8 mouse cellular contexts compared by ENCODE assay signal in genomic region chr2:50295562-50295961, GRCm38 (mm10). TPM values are rescaled to one million over a fixed set of nuclear protein-coding genes. Genes with fewer than 3 reads are reported as not detected.
DNase-seq lines count a peak whose midpoint lies in the region; ATAC-seq and TF ChIP-seq lines count a peak whose summit lies in the region.

No protein-coding gene starts in this region.

- H3K9ac ChIP-seq in heart, embryonic 12.5 days: peak overlapping the region; percentile 61
- H3K9ac ChIP-seq in CH12.LX (ENCODE audit: insufficient read depth, low read depth): peak overlapping the region; percentile 94
- H3K9ac ChIP-seq in forebrain, embryonic 13.5 days: peak overlapping the region; percentile 94
- H3K9ac ChIP-seq in liver, embryonic 16.5 days (ENCODE audit: low read depth, low read length): peak overlapping the region; percentile 92

- peak overlapping the region; percentile 12; the same call in 1 of the 2 replicates for H3K27ac ChIP-seq in heart, embryonic 12.5 days (ENCODE audit: poor library complexity, severe bottlenecking)
- H3K27ac ChIP-seq in CH12.LX (ENCODE audit: insufficient read depth, low read depth): no peak overlapping the region
- H3K27ac ChIP-seq in forebrain, embryonic 13.5 days: no peak overlapping the region
- no peak overlapping the region for H3K27ac ChIP-seq in liver, embryonic 16.5 days (ENCODE audit: low read length)

- peaks cover 9% of the 10 kb centered on the region for H3K36me3 ChIP-seq in heart, embryonic 12.5 days
- H3K36me3 ChIP-seq in CH12.LX (replicated peaks in 1 of 2; ENCODE audit: control insufficient read depth in 1 of 2, insufficient read depth in 1 of 2, low read length in 1 of 2): peaks cover 5 to 15% of the 10 kb centered on the region in 2 experiments
- peaks cover 7% of the 10 kb centered on the region for H3K36me3 ChIP-seq in forebrain, embryonic 13.5 days (ENCODE audit: poor library complexity, severe bottlenecking)
- H3K36me3 ChIP-seq in liver, embryonic 16.5 days (ENCODE audit: control insufficient read depth, insufficient read depth): peaks cover 7% of the 10 kb centered on the region

- no peak for TF ChIP-seq RAD21 in CH12.LX (IDR thresholded peaks at IDR 0.05; ENCODE audit: low read depth, low read length)

- in situ Hi-C loops in CH12.LX (cut with MboI; ENCODE audit: low pct_ligation_motif_present, low pct_unique_long_range_greater_than_20kb, low sequenced_read_pairs): no loop called here

- ATAC-seq in heart, embryonic 12.5 days (ENCODE audit: insufficient number of reproducible peaks, low FRiP score): no peak
- ATAC-seq in forebrain, embryonic 13.5 days: no peak
- no peak for ATAC-seq in liver, embryonic 16.5 days (ENCODE audit: low read depth)

- H3K79me2 ChIP-seq in CH12.LX (replicated peaks; ENCODE audit: control insufficient read depth, extremely low read depth, insufficient read depth, poor library complexity, severe bottlenecking): peaks cover 35% of the 10 kb centered on the region

- dilution Hi-C loops in CH12.LX (cut with MboI; ENCODE audit: extremely low pct_ligation_motif_present, extremely low pct_unique_long_range_greater_than_20kb, low sequenced_read_pairs): no loop called here

- H3K9me3 ChIP-seq in heart, embryonic 12.5 days (replicated peaks): no peaks in the 10 kb centered on the region
- no peaks in the 10 kb centered on the region for H3K9me3 ChIP-seq in CH12.LX (replicated peaks; ENCODE audit: low read length)
- no peaks in the 10 kb centered on the region for H3K9me3 ChIP-seq in forebrain, embryonic 13.5 days (replicated peaks)
- H3K9me3 ChIP-seq in liver, embryonic 16.5 days (replicated peaks; ENCODE audit: control insufficient read depth, low read length): no peaks in the 10 kb centered on the region

- TF ChIP-seq POLR2A in CH12.LX (IDR thresholded peaks at IDR 0.05; ENCODE audit: low read depth, low read length): no peak

- H3K27me3 ChIP-seq in heart, embryonic 12.5 days (replicated peaks): no peaks in the 10 kb centered on the region
- H3K27me3 ChIP-seq in CH12.LX (replicated peaks): no peaks in the 10 kb centered on the region
- H3K27me3 ChIP-seq in forebrain, embryonic 13.5 days: no peaks in the 10 kb centered on the region
- H3K27me3 ChIP-seq in liver, embryonic 16.5 days (ENCODE audit: control insufficient read depth, insufficient read depth, low read depth, low read length): no peaks in the 10 kb centered on the region

- H3K4me3 ChIP-seq in heart, embryonic 12.5 days: peak overlapping the region; percentile 74
- H3K4me3 ChIP-seq in CH12.LX (replicated peaks in 1 of 3; ENCODE audit: low read depth in 2 of 3, low read length in 2 of 3, poor library complexity in 1 of 3): peak overlapping the region; percentile 52 to 77 (median 70)
- H3K4me3 ChIP-seq in forebrain, embryonic 13.5 days: peak overlapping the region; percentile 92
- peak overlapping the region; percentile 87 for H3K4me3 ChIP-seq in liver, embryonic 16.5 days (ENCODE audit: low read depth, low read length)

- no peak for TF ChIP-seq CTCF in CH12.LX (conservative IDR thresholded peaks at IDR 0.05 in 1 of 2, IDR thresholded peaks at IDR 0.05 in 1 of 2; ENCODE audit: low read depth in 2 of 2, low read length in 2 of 2)

- peak overlapping the region; percentile 93 for H3K4me2 ChIP-seq in heart, embryonic 12.5 days
- peak overlapping the region; percentile 90 for H3K4me2 ChIP-seq in CH12.LX (ENCODE audit: insufficient read depth, low read depth, poor library complexity, severe bottlenecking)
- peak overlapping the region; percentile 75 for H3K4me2 ChIP-seq in forebrain, embryonic 13.5 days
- H3K4me2 ChIP-seq in liver, embryonic 16.5 days (ENCODE audit: low read depth, low read length): peak overlapping the region; percentile 86

- no peak for TF ChIP-seq EP300 in CH12.LX (IDR thresholded peaks at IDR 0.05; ENCODE audit: low read length)

- DNase-seq in heart, postnatal 4 days: no peak
- DNase-seq in CH12.LX (ENCODE audit: extremely low read depth): no peak
- DNase-seq in urinary bladder, postnatal 4 days (ENCODE audit: low spot score in 2 of 2): no peak
- no peak for DNase-seq in kidney, postnatal 25 days
- no peak for DNase-seq in left cerebral cortex, adult 9 months (ENCODE audit: low spot score in 2 of 2)

- H3K4me1 ChIP-seq in heart, embryonic 12.5 days (replicated peaks): peaks cover 15% of the 10 kb centered on the region
- H3K4me1 ChIP-seq in CH12.LX (ENCODE audit: control insufficient read depth in 1 of 2, insufficient read depth in 2 of 2): peaks cover 7 to 39% of the 10 kb centered on the region in 2 experiments; a peak in 3 of 4 replicates
- H3K4me1 ChIP-seq in forebrain, embryonic 13.5 days: peaks cover 32% of the 10 kb centered on the region
- peaks cover 20% of the 10 kb centered on the region for H3K4me1 ChIP-seq in liver, embryonic 16.5 days (ENCODE audit: control insufficient read depth, low read depth, low read length)

- 38% methylated on average over 5 of the region's 5 CpGs for WGBS in heart, embryonic 12.5 days
- WGBS in forebrain, embryonic 13.5 days: 41% methylated on average over 5 of the region's 5 CpGs
- WGBS in liver, embryonic 16.5 days (ENCODE audit: insufficient replicate concordance): 32% methylated on average over 5 of the region's 5 CpGs

TF ChIP-seq in CH12.LX, 34 proteins besides CTCF, POLR2A, EP300 and RAD21:
- TF ChIP-seq E2F4 (IDR thresholded peaks at IDR 0.05; ENCODE audit: insufficient replicate concordance, low read depth, low read length): no peak
- TF ChIP-seq CHD2 (IDR thresholded peaks at IDR 0.05; ENCODE audit: low read length): no peak
- no peak for TF ChIP-seq TBP (conservative IDR thresholded peaks at IDR 0.05; ENCODE audit: low read depth, low read length)
- TF ChIP-seq MXI1 (IDR thresholded peaks at IDR 0.05; ENCODE audit: low read depth, low read length): 0 out of 2 replicates have a peak, but pooled peaks have one; percentile 37

RNA-seq across cellular contexts. Expression of gene Mmadhc, which starts 1.0 kb away (rescaled TPM):
- 129 and 132 TPM in 2 replicates for polyA plus RNA-seq in heart, embryonic 12.5 days (2016; fragmentation: Nextera tagmentation; extraction: Ambion mirVana)
- 100 to 1,000 TPM; 133 to 135 TPM for total RNA-seq in heart, postnatal 4 days (2021)
- total RNA-seq in CH12.LX (2012; rRNA removed): 74.9 and 81.8 TPM in 2 replicates
- 142 and 144 TPM in 2 replicates for total RNA-seq in CH12.LX (2014; rRNA removed)
- polyA plus RNA-seq in CH12.LX (2012; ENCODE audit: insufficient read length, low read depth): 94.2 and 99.1 TPM in 2 replicates
- 162 and 168 TPM in 2 replicates for polyA plus RNA-seq in forebrain, embryonic 13.5 days (2015; fragmentation: Nextera tagmentation; extraction: Ambion mirVana)
- 73.9 and 74.1 TPM in 2 replicates for polyA plus RNA-seq in liver, embryonic 16.5 days (2015; fragmentation: Nextera tagmentation; extraction: Ambion mirVana)
